Mouse (Mus musculus): ENCODE results near the gene Slc23a4. TPM values are rescaled to one million over a fixed set of nuclear protein-coding genes. Genes with fewer than 3 reads are reported as not detected.

The Slc23a4 gene
- polyA plus RNA-seq, 1 experiment = not detected

Other genes starting within 250 kb of the Slc23a4 start
- gene Agbl3, start 208.0 kb downstream of the Slc23a4 start, polyA plus RNA-seq (2012; ENCODE audit: insufficient read depth, insufficient read length, missing spikeins) = 8.4 and 14.1 TPM in 2 replicates
- gene Tmem140, start 125.3 kb downstream of the Slc23a4 start, polyA plus RNA-seq (2012; ENCODE audit: insufficient read depth, insufficient read length, missing spikeins) = 21.6 and 38.6 TPM in 2 replicates
- gene Cyren, start 110.3 kb downstream of the Slc23a4 start, polyA plus RNA-seq (2012; ENCODE audit: insufficient read depth, insufficient read length, missing spikeins) = 3.3 and 5.0 TPM in 2 replicates
- 12.4 and 13.9 TPM in 2 replicates for gene Wdr91, start 77.5 kb downstream of the Slc23a4 start, polyA plus RNA-seq (2012; ENCODE audit: insufficient read depth, insufficient read length, missing spikeins)
- gene Stra8, start 68.2 kb downstream of the Slc23a4 start, polyA plus RNA-seq (2012; ENCODE audit: insufficient read depth, insufficient read length, missing spikeins) = not detected in 2 replicates
- 8.6 and 12.6 TPM in 2 replicates for gene Cnot4, start 145.3 kb upstream of the Slc23a4 start, polyA plus RNA-seq (2012; ENCODE audit: insufficient read depth, insufficient read length, missing spikeins)
- gene Nup205, start 189.0 kb upstream of the Slc23a4 start, polyA plus RNA-seq (2012; ENCODE audit: insufficient read depth, insufficient read length, missing spikeins) = 13.7 and 19.7 TPM in 2 replicates